ENCODE assay signal across 14 mouse cellular contexts in genomic region chrX:94562392-94562791, GRCm38 (mm10).
"Had no signal": no experiment of that assay in that cellular context is flagged by ENCODE, and none has a peak within 500 bp of the region (broad histone marks: within the 10 kb centered on the region; RNA-seq: fewer than 3 reads in every experiment).

No protein-coding gene starts in this region.

- H3K27ac ChIP-seq: left cerebral cortex, adult 2 months; limb, embryonic 10.5 days; liver, embryonic 15.5 days; midbrain, embryonic 13.5 days; neural tube, embryonic 15.5 days had no signal

- H3K4me1 ChIP-seq: limb, embryonic 10.5 days; liver, embryonic 15.5 days; midbrain, embryonic 13.5 days; neural tube, embryonic 15.5 days had no signal

- ATAC-seq: lung, postnatal 0 days; midbrain, embryonic 13.5 days had no signal

- H3K9me3 ChIP-seq: limb, embryonic 10.5 days; liver, embryonic 15.5 days; midbrain, embryonic 13.5 days; neural tube, embryonic 15.5 days had no signal

- H3K9ac ChIP-seq: liver, embryonic 15.5 days; midbrain, embryonic 13.5 days; neural tube, embryonic 15.5 days had no signal

- H3K4me2 ChIP-seq: liver, embryonic 11.5 days; liver, embryonic 15.5 days; midbrain, embryonic 13.5 days; neural tube, embryonic 15.5 days had no signal

- H3K4me3 ChIP-seq: left cerebral cortex, adult 2 months; limb, embryonic 10.5 days; liver, embryonic 15.5 days; midbrain, embryonic 13.5 days; neural tube, embryonic 15.5 days had no signal

- H3K36me3 ChIP-seq: limb, embryonic 10.5 days; liver, embryonic 15.5 days; midbrain, embryonic 13.5 days; neural tube, embryonic 15.5 days had no signal

- H3K27me3 ChIP-seq: neural tube, embryonic 15.5 days had no signal

- DNase-seq: kidney, postnatal 14 days; lung, adult 2 months; lung, postnatal 36 days; right cerebral cortex, adult 18-20 months; right cerebral cortex, postnatal 25 days; thymus, adult 18-20 months; thymus, postnatal 14 days had no signal
